Mouse (Mus musculus) liver, adult 2 months (tissue): ENCODE results near the gene Zbtb3. TPM values are rescaled to one million over a fixed set of nuclear protein-coding genes. Genes with fewer than 3 reads are reported as not detected.

ENCODE experiments used
- DNase-seq: peaks from one replicate; pipeline ENCODE4 v3.0.0-alpha.2; 2011; ENCODE audit warnings: low read depth, low spot score; ENCODE audit errors: extremely low read depth
- H3K27ac ChIP-seq: fragments of 200-500 bp; replicated peaks from 2 replicates; pipeline ENCODE4 v1.5.1; 2012; ENCODE audit warnings: low read depth, mild to moderate bottlenecking, control low read depth, inconsistent platforms, low read length; ENCODE audit not compliant: insufficient read depth
- H3K27me3 ChIP-seq: fragments of 200-500 bp; 2 replicates; pipeline ENCODE4 v1.6.1; 2012; ENCODE audit warnings: mild to moderate bottlenecking, moderate library complexity, low read length, inconsistent platforms; ENCODE audit not compliant: control insufficient read depth, insufficient read depth
- H3K36me3 ChIP-seq: fragments of 200-500 bp; 2 replicates; pipeline ENCODE4 v1.6.1; 2012; ENCODE audit warnings: low read length, inconsistent platforms; ENCODE audit not compliant: control insufficient read depth, insufficient read depth
- H3K4me1 ChIP-seq: fragments of 200-500 bp; 2 replicates; pipeline ENCODE4 v1.6.1; 2011; ENCODE audit warnings: low read length; ENCODE audit not compliant: control insufficient read depth, insufficient read depth
- H3K4me3 ChIP-seq: fragments of 200-500 bp; 2 replicates; pipeline ENCODE4 v1.5.1; 2011; ENCODE audit warnings: low read depth, mild to moderate bottlenecking, control low read depth, low read length, moderate library complexity; ENCODE audit not compliant: insufficient read depth
- H3K79me2 ChIP-seq: fragments of 200-500 bp; 2 replicates; pipeline ENCODE4 v1.6.1; 2012; ENCODE audit warnings: inconsistent platforms, mild to moderate bottlenecking, low read length, moderate library complexity; ENCODE audit not compliant: control insufficient read depth, insufficient read depth
- H3K9ac ChIP-seq: fragments of 200-500 bp; 2 replicates; pipeline ENCODE4 v1.6.1; 2012; ENCODE audit warnings: low read depth, mild to moderate bottlenecking, control low read depth, inconsistent platforms, low read length
- CTCF ChIP-seq: fragments of 200-500 bp; IDR thresholded peaks from 2 replicates; pipeline ENCODE4 v1.5.1; 2011; ENCODE audit warnings: low read depth, low read length, control low read depth
- POLR2A ChIP-seq: fragments of 200-500 bp; IDR thresholded peaks from 2 replicates; pipeline ENCODE4 v1.6.1; 2011; ENCODE audit warnings: low read length, control low read depth; ENCODE audit not compliant: insufficient read depth; ENCODE audit errors: extremely low read depth
- WGBS: fragments of 180-500 bp; shearing (Covaris S2); methylation state at CpG from one replicate; pipeline ENCODE4 v1.1.7; 2018; 5-methylcytosine and 5-hydroxymethylcytosine counted together
- polyA plus RNA-seq: library from polyadenylated mRNA; depleted of rRNA; stranded (reverse); fragments of >200 nt; gene quantifications from 2 replicates; pipeline ENCODE4 v1.2.3, GENCODE M21; 2012
- total RNA-seq: library from RNA; depleted of rRNA; stranded (reverse); fragments of >200 nt; gene quantifications from 2 replicates; pipeline ENCODE4 v1.2.3, GENCODE M21; 2014

Zbtb3 gene
- total and polyA plus RNA-seq, 2 experiments: 0.37 to 0.43 TPM

- no peak for DNase-seq
- H3K36me3 ChIP-seq: peaks cover 10% of the 10 kb centered on the region; the same call in 1 of the 2 replicates
- no peak overlapping the region for H3K4me3 ChIP-seq
- peaks cover 3% of the 10 kb centered on the region; the same call in 1 of the 2 replicates for H3K4me1 ChIP-seq
- no peaks in the 10 kb centered on the region for H3K27me3 ChIP-seq
- no peak overlapping the region for H3K9ac ChIP-seq
- no peaks in the 10 kb centered on the region for H3K79me2 ChIP-seq
- H3K27ac ChIP-seq: no peak overlapping the region
- WGBS: 80% methylated on average over 7 of the region's 7 CpGs
- no peak for TF ChIP-seq CTCF
- TF ChIP-seq POLR2A: no peak
Observed at GRCm38 (mm10) chr19:8790171-8790570, 12.2 kb upstream of the Zbtb3 start.

GRCm38 (mm10) chr19:8798264-8798946 is 4.0 kb upstream of the Zbtb3 start, which contains the start of gene Polr2g:
Polr2g (minus strand) TSS chr19:8798577.
- Histone ChIP-seq H3K9ac (peak within 1 kb of the TSS; percentile 51), H3K79me2 (no peaks in the 10 kb centered on the region), H3K36me3 (peaks cover 5% of the 10 kb centered on the region; the same call in 1 of the 2 replicates), H3K27ac (peak within 1 kb of the TSS; percentile 37), H3K4me3 (peak within 1 kb of the TSS; percentile 85), H3K27me3 (no peaks in the 10 kb centered on the region), H3K4me1 (peaks cover 6% of the 10 kb centered on the region; the same call in 1 of the 2 replicates)
- TF ChIP-seq POLR2A (peak; percentile 83), CTCF (no peak)
- WGBS: under 1% methylated on average over 25 of the region's 25 CpGs
- DNase-seq: peak; percentile 88

GRCm38 (mm10) chr19:8798947-8799315 is 3.4 kb upstream of the Zbtb3 start:
- DNase-seq: no peak
- no peak overlapping the region for H3K4me3 ChIP-seq
- H3K9ac ChIP-seq: no peak overlapping the region
- peaks cover 5% of the 10 kb centered on the region; the same call in 1 of the 2 replicates for H3K36me3 ChIP-seq
- H3K27ac ChIP-seq: no peak overlapping the region
- no peak for TF ChIP-seq CTCF
- TF ChIP-seq POLR2A: no peak
- no peaks in the 10 kb centered on the region for H3K27me3 ChIP-seq
- peaks cover 6% of the 10 kb centered on the region; the same call in 1 of the 2 replicates for H3K4me1 ChIP-seq
- H3K79me2 ChIP-seq: no peaks in the 10 kb centered on the region

GRCm38 (mm10) chr19:8803204-8803780 is 937 bp downstream of the Zbtb3 start:
- no peak for TF ChIP-seq CTCF
- no peak for TF ChIP-seq POLR2A
- Histone ChIP-seq H3K36me3 (peaks cover 5% of the 10 kb centered on the region; the same call in 1 of the 2 replicates), H3K27ac (no peak overlapping the region), H3K27me3 (no peaks in the 10 kb centered on the region), H3K79me2 (no peaks in the 10 kb centered on the region), H3K4me3 (no peak overlapping the region), H3K9ac (no peak overlapping the region), H3K4me1 (peaks cover 3% of the 10 kb centered on the region; the same call in 1 of the 2 replicates)
- 88% methylated on average over 9 of the region's 9 CpGs for WGBS
- DNase-seq: no peak

GRCm38 (mm10) chr19:8803879-8804660 is 1.7 kb downstream of the Zbtb3 start:
- Histone ChIP-seq H3K4me1 (peaks cover 3% of the 10 kb centered on the region; the same call in 1 of the 2 replicates), H3K27ac (no peak overlapping the region), H3K36me3 (peaks cover 7% of the 10 kb centered on the region; the same call in 1 of the 2 replicates), H3K9ac (no peak overlapping the region), H3K27me3 (no peaks in the 10 kb centered on the region), H3K4me3 (no peak overlapping the region), H3K79me2 (no peaks in the 10 kb centered on the region)
- 91% methylated on average over 11 of the region's 11 CpGs for WGBS
- no peak for DNase-seq
- TF ChIP-seq POLR2A (no peak), CTCF (no peak)
